Mouse (Mus musculus) hindbrain, embryonic 11.5 days (tissue): Measurements from ENCODE around the gene Scpep1. TPM values are rescaled to one million over a fixed set of nuclear protein-coding genes. Genes with fewer than 3 reads are reported as not detected.

Experiments used
- ATAC-seq: fragments of 200-750 bp; cut with Nextera tagmentation; 2 replicates; pipeline ENCODE4 v1.8.0; 2017; ENCODE audit warnings: mild to moderate bottlenecking, moderate TSS enrichment, moderate library complexity; ENCODE audit not compliant: low FRiP score
- DNase-seq: peaks from one replicate; pipeline ENCODE4 v3.0.0-alpha.2; 2015; ENCODE audit warnings: low spot score
- H3K27ac ChIP-seq: fragments of 300-500 bp; sonication (generic); 2 replicates; pipeline ENCODE4 v1.5.1; 2014; ENCODE audit warnings: mild to moderate bottlenecking, low read depth, low read length
- H3K27me3 ChIP-seq: fragments of 300-500 bp; sonication (generic); 2 replicates; pipeline ENCODE4 v1.6.1; 2014; ENCODE audit warnings: mild to moderate bottlenecking, low read length, moderate library complexity, mixed read lengths; ENCODE audit not compliant: control insufficient read depth, insufficient read depth
- H3K36me3 ChIP-seq: fragments of 300-500 bp; sonication (generic); 2 replicates; pipeline ENCODE4 v1.6.1; 2014; ENCODE audit warnings: mild to moderate bottlenecking, low read length, moderate library complexity, mixed read lengths; ENCODE audit not compliant: control insufficient read depth, insufficient read depth
- H3K4me1 ChIP-seq: fragments of 300-500 bp; sonication (generic); replicated peaks from 2 replicates; pipeline ENCODE4 v1.6.1; 2014; ENCODE audit warnings: low read length, mixed read lengths; ENCODE audit not compliant: control insufficient read depth, insufficient read depth
- H3K4me2 ChIP-seq: fragments of 300-500 bp; sonication (generic); replicated peaks from 2 replicates; pipeline ENCODE4 v1.6.1; 2014; ENCODE audit warnings: mild to moderate bottlenecking, low read depth, low read length
- H3K4me3 ChIP-seq: fragments of 300-500 bp; sonication (generic); 2 replicates; pipeline ENCODE4 v1.5.1; 2014; ENCODE audit warnings: low read depth, low read length
- H3K9ac ChIP-seq: fragments of 300-500 bp; sonication (generic); 2 replicates; pipeline ENCODE4 v1.6.1; 2014; ENCODE audit warnings: low read depth, low read length
- H3K9me3 ChIP-seq: fragments of 300-500 bp; sonication (generic); 2 replicates; pipeline ENCODE4 v1.6.1; 2016; ENCODE audit warnings: low read length; ENCODE audit not compliant: control insufficient read depth
- WGBS: fragments of 180-500 bp; shearing (Covaris S2); extraction: QIAGEN DNeasy Blood & Tissue Kit; methylation state at CpG from one replicate; pipeline ENCODE4 v1.1.7; 2014; 5-methylcytosine and 5-hydroxymethylcytosine counted together
- polyA plus RNA-seq: library from polyadenylated mRNA; unstranded; fragments of >200 nt; fragmentation: Nextera tagmentation; extraction: Ambion mirVana; gene quantifications from 2 replicates; pipeline ENCODE4 v1.2.1, GENCODE M21; 2014

The Scpep1 gene
- polyA plus RNA-seq, 1 experiment from 2014 or later, result 61.8 TPM

DNA sequence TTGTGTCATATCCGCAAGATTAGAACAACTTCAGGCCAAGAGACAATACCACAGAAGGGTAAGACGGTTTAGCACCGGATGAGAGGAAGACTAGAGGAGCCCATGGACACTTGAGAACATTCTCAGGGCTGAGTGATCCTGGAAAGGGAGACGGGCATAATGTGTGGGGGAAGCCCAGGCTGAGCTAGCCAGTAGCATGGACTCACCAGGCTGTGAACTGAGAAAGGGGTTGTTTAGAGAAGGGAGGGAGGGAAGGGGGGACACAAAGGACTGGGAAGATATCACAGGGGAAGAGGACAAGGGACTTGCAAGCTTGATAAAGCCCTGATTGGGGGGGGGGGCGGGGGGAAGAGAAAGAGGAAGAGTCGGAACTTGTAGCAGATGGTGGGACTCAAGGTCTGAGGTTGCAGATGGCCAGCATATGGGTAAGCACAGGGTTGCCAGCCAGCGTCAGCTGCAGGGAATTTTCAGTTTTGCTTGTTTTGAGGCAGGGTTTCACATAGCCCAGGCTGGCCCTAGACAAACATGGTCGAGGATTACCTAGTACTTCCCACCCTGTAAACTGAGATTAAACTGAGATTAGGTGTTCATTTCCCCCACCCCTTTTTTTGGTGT, 9.2 kb downstream of the Scpep1 start:
- Histone ChIP-seq H3K4me3 (no peak overlapping the region), H3K27me3 (no peaks in the 10 kb centered on the region), H3K9ac (no peak overlapping the region), H3K4me1 (no peaks in the 10 kb centered on the region), H3K9me3 (no peaks in the 10 kb centered on the region), H3K36me3 (0 out of 2 replicates have a peak, but pooled peaks cover 3% of the 10 kb centered on the region), H3K4me2 (no peak overlapping the region), H3K27ac (no peak overlapping the region)
- ATAC-seq, result no peak
- DNase-seq, result no peak
- WGBS, result 79% methylated on average over 7 of the region's 8 CpGs

GRCm38 (mm10) chr11:88941489-88941888, 13.8 kb downstream of the Scpep1 start:
- ATAC-seq, result no peak
- H3K4me3 ChIP-seq, result no peak overlapping the region
- H3K27me3 ChIP-seq, result no peaks in the 10 kb centered on the region
- H3K9ac ChIP-seq, result no peak overlapping the region
- WGBS, result 81% methylated on average over 12 of the region's 12 CpGs
- H3K4me1 ChIP-seq, result no peaks in the 10 kb centered on the region
- no peak for DNase-seq
- no peak overlapping the region for H3K27ac ChIP-seq
- H3K9me3 ChIP-seq, result no peaks in the 10 kb centered on the region
- H3K4me2 ChIP-seq, result no peak overlapping the region
- H3K36me3 ChIP-seq, result 0 out of 2 replicates have a peak, but pooled peaks cover 3% of the 10 kb centered on the region

DNA sequence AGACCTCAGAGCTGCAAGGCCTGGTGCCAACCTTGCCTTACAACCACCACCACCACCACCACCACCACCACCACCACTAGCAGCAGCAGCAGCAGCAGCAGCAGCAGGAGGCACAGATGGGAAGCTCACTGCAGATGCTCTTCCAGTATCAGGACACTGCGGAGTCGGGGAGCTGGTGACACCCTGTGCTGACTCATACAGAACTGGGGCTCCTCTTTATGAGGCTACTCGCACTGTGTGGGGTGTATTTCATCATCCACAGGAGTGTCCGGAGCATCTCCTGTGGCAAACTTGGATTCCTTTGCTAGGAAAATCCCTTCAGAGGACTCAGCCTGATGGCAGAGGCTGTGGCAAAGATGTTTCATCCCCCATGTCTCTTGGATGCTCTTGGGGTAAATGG, 15.6 kb downstream of the Scpep1 start:
- H3K9me3 ChIP-seq, result no peaks in the 10 kb centered on the region
- ATAC-seq (no peak), DNase-seq (no peak)
- H3K4me3 ChIP-seq, result no peak overlapping the region
- no peak overlapping the region for H3K27ac ChIP-seq
- no peak overlapping the region for H3K9ac ChIP-seq
- H3K36me3 ChIP-seq, result 0 out of 2 replicates have a peak, but pooled peaks cover 3% of the 10 kb centered on the region
- H3K4me1 ChIP-seq, result no peaks in the 10 kb centered on the region
- no peaks in the 10 kb centered on the region for H3K27me3 ChIP-seq
- WGBS, result 96% methylated on average over 4 of the region's 4 CpGs
- no peak overlapping the region for H3K4me2 ChIP-seq

GRCm38 (mm10) chr11:88938770-88939169, 16.5 kb downstream of the Scpep1 start:
- Histone ChIP-seq H3K9ac (no peak overlapping the region), H3K4me2 (no peak overlapping the region), H3K4me1 (no peaks in the 10 kb centered on the region), H3K4me3 (no peak overlapping the region), H3K9me3 (no peaks in the 10 kb centered on the region), H3K36me3 (no peaks in the 10 kb centered on the region), H3K27ac (no peak overlapping the region), H3K27me3 (no peaks in the 10 kb centered on the region)
- WGBS, result 95% methylated on average over 2 of the region's 2 CpGs
- DNase-seq (no peak), ATAC-seq (no peak)

GRCm38 (mm10) chr11:88937886-88938285, 17.4 kb downstream of the Scpep1 start:
- H3K4me3 ChIP-seq, result no peak overlapping the region
- H3K9me3 ChIP-seq, result no peaks in the 10 kb centered on the region
- H3K4me2 ChIP-seq, result no peak overlapping the region
- 94% methylated on average over 2 of the region's 2 CpGs for WGBS
- no peak overlapping the region for H3K27ac ChIP-seq
- H3K27me3 ChIP-seq, result no peaks in the 10 kb centered on the region
- no peak for ATAC-seq
- DNase-seq, result no peak
- no peaks in the 10 kb centered on the region for H3K36me3 ChIP-seq
- no peaks in the 10 kb centered on the region for H3K4me1 ChIP-seq
- no peak overlapping the region for H3K9ac ChIP-seq

GRCm38 (mm10) chr11:88934089-88935000, 20.9 kb downstream of the Scpep1 start:
- Histone ChIP-seq H3K4me1 (no peaks in the 10 kb centered on the region), H3K9ac (no peak overlapping the region), H3K4me2 (no peak overlapping the region), H3K27me3 (no peaks in the 10 kb centered on the region), H3K36me3 (no peaks in the 10 kb centered on the region), H3K27ac (no peak overlapping the region), H3K9me3 (no peaks in the 10 kb centered on the region), H3K4me3 (no peak overlapping the region)
- ATAC-seq (no peak), DNase-seq (no peak)
- WGBS, result 93% methylated on average over 19 of the region's 19 CpGs

DNA sequence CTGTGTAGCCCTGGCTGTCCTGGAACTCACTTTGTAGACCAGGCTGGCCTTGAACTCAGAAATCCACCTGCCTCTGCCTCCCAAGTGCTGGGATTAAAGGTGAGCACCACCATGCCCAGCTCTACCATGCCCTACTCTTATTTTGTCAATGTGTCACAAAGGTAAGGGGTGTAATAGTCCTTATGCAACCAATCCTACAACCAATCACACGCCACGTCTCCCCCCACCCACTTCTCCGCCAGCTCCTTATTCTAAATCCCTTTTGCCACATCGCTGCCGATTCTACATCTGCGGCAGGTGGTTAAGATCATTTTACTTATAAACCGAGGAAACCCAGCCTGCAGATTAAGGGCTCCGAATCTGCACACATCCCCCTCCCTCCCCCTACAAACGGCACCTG, 22.2 kb downstream of the Scpep1 start:
- Histone ChIP-seq H3K27ac (no peak overlapping the region), H3K4me1 (no peaks in the 10 kb centered on the region), H3K9me3 (no peaks in the 10 kb centered on the region), H3K36me3 (no peaks in the 10 kb centered on the region), H3K9ac (no peak overlapping the region), H3K27me3 (no peaks in the 10 kb centered on the region), H3K4me3 (no peak overlapping the region), H3K4me2 (no peak overlapping the region)
- DNase-seq (no peak), ATAC-seq (no peak)
- WGBS, result 95% methylated on average over 9 of the region's 9 CpGs

DNA sequence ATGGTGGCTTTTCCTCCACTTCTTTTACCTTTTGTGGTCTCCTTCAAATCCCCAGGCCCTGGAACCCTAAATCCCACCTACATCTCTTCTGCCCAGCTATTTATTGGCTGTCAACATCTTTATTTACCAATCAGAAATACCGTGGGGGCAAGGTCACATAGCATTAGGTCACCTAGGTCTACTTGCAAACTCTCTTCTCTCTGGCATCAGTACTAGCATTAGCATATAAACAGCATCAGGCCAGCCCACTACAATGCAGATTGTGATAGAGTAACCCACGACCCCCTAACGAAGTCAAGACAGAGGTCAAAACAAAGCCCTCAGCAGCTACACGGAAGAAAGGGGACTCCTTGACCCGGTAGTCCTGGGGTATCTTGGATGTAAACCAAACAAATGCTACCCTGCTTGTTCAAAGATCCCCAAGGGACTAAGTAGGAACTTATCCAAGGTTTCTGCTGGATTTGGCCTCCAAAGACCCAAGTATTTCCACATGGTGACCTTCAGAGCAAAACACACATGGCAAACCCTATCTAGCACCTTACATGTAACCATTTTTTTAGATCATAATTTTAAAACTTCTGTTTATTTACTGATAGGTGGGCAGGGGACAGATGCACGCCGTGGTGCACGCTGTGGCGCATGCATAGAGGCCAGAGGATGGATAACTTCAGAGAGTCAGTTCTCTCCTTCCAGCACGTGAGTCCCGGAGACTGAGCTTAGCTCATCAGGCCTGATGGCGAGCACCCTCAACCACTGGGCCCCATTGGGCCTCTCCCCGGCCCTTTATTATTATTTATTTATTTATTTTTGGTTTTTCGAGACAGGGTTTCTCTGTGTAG, 23.4 kb downstream of the Scpep1 start:
- Histone ChIP-seq H3K36me3 (no peaks in the 10 kb centered on the region; the same call in 1 of the 2 replicates), H3K27me3 (no peaks in the 10 kb centered on the region), H3K4me2 (no peak overlapping the region), H3K9me3 (no peaks in the 10 kb centered on the region), H3K4me3 (no peak overlapping the region), H3K9ac (no peak overlapping the region), H3K27ac (no peak overlapping the region), H3K4me1 (no peaks in the 10 kb centered on the region)
- DNase-seq (no peak), ATAC-seq (no peak)
- WGBS, result 68% methylated on average over 14 of the region's 14 CpGs
